Mouse (Mus musculus): ENCODE results near the gene Syt5. TPM values are rescaled to one million over a fixed set of nuclear protein-coding genes. Genes with fewer than 3 reads are reported as not detected.

Gene Syt5
- polyA plus RNA-seq, 1 experiment from 2014 or later = 10.4 TPM

DNA sequence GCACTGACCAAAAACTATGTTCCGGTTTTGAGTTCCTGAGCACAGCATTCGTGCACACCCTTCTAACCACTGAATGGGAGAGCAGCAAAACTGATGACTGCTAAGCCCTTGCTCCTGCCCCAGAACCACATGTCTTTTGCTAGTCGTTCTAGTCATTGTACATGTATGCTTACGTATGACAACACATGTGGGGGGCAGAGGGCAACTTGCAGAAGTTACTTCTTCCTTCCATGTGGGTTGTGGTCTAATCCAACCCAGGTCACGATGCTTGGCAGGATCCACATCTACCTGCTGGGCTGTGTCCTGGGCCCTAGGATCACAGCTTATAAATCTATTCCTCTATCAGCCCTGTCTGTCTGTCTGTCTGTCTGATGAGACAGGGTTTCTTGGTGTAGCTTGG lies 43.5 kb downstream of the Syt5 start:
- ATAC-seq (ENCODE audit: low FRiP score) (no peak), DNase-seq (ENCODE audit: low spot score, missing footprints) (no peak)
- Histone ChIP-seq H3K27ac (ENCODE audit: low read depth, low read length) (no peak overlapping the region), H3K4me2 (no peak overlapping the region), H3K36me3 (ENCODE audit: control insufficient read depth, insufficient read depth, low read length) (0 out of 2 replicates have a peak, but pooled peaks cover 2% of the 10 kb centered on the region), H3K4me1 (ENCODE audit: control insufficient read depth, insufficient read depth, low read length) (peaks cover 20% of the 10 kb centered on the region), H3K27me3 (ENCODE audit: control insufficient read depth, insufficient read depth, low read length) (no peaks in the 10 kb centered on the region), H3K9me3 (ENCODE audit: control insufficient read depth, low read length) (no peaks in the 10 kb centered on the region), H3K4me3 (ENCODE audit: low read depth, low read length) (no peak overlapping the region), H3K9ac (ENCODE audit: low read length) (no peak overlapping the region)
- 80% methylated on average over 5 of the region's 5 CpGs for WGBS

- no peaks in the 10 kb centered on the region for H3K9me3 ChIP-seq (ENCODE audit: control insufficient read depth, low read length)
- H3K4me3 ChIP-seq (ENCODE audit: low read depth, low read length) = no peak overlapping the region
- no peak overlapping the region for H3K9ac ChIP-seq (ENCODE audit: low read length)
- peaks cover 27% of the 10 kb centered on the region for H3K4me1 ChIP-seq (ENCODE audit: control insufficient read depth, insufficient read depth, low read length)
- DNase-seq (ENCODE audit: low spot score, missing footprints) = no peak
- H3K27me3 ChIP-seq (ENCODE audit: control insufficient read depth, insufficient read depth, low read length) = no peaks in the 10 kb centered on the region
- H3K36me3 ChIP-seq (ENCODE audit: control insufficient read depth, insufficient read depth, low read length) = 0 out of 2 replicates have a peak, but pooled peaks cover 2% of the 10 kb centered on the region
- WGBS = 74% methylated on average over 4 of the region's 4 CpGs
- H3K4me2 ChIP-seq = no peak overlapping the region
- no peak for ATAC-seq (ENCODE audit: low FRiP score)
- H3K27ac ChIP-seq (ENCODE audit: low read depth, low read length) = no peak overlapping the region
Measured at GRCm38 (mm10) chr7:4503100-4503499, 44.2 kb downstream of the Syt5 start.

GRCm38 (mm10) chr7:4502421-4503090 lies 44.8 kb downstream of the Syt5 start:
- H3K27ac ChIP-seq (ENCODE audit: low read depth, low read length) = no peak overlapping the region
- ATAC-seq (ENCODE audit: low FRiP score) (peak; percentile 12; the same call in 1 of the 2 replicates), DNase-seq (ENCODE audit: low spot score, missing footprints) (peak; percentile 90)
- 15% methylated on average over 14 of the region's 14 CpGs for WGBS
- H3K9ac ChIP-seq (ENCODE audit: low read length) = peak overlapping the region; percentile 95
- H3K36me3 ChIP-seq (ENCODE audit: control insufficient read depth, insufficient read depth, low read length) = 0 out of 2 replicates have a peak, but pooled peaks cover 2% of the 10 kb centered on the region
- no peaks in the 10 kb centered on the region for H3K9me3 ChIP-seq (ENCODE audit: control insufficient read depth, low read length)
- peak overlapping the region; percentile 87 for H3K4me3 ChIP-seq (ENCODE audit: low read depth, low read length)
- H3K27me3 ChIP-seq (ENCODE audit: control insufficient read depth, insufficient read depth, low read length) = no peaks in the 10 kb centered on the region
- H3K4me1 ChIP-seq (ENCODE audit: control insufficient read depth, insufficient read depth, low read length) = peaks cover 32% of the 10 kb centered on the region
- peak overlapping the region; percentile 95 for H3K4me2 ChIP-seq

DNA sequence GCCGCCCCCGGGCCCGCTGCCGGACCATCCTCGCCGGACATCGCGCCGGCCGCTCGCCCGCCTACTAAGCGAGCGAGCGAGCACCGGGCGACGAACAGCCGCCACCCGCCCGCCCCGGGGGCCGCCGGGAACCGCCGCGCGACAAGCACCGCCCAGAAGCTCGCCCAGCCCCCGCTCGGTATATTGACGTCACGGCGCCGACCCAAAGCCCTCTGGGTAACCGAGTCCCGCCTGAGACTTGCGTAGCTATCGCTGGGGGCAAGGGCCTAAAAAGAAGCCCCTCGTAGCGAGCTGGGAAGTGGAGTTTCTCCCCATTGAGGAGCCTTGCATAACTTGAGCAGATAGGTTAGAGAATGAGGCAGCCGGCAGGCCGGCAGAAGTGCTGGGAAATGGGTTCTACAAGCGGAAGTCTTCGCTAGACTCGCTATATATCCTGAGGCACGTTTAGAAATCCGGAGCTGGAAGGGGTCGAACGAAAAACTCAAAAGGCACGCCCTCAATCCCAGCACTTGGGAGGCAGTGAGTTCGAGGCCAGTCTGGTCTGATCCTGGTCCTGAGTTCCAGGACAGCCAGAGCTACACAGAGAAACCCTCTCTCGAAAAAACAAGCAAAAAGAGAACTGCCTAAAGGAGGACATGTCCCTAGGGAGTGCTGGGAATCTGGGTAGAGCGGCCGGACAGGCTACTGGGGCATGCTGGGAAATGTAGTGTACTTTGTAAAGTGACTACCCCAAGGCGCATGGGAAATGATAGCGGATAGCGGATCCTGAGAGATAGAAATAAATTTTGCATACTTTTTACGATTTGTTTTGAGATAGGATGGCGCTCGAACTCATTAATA lies 45.6 kb downstream of the Syt5 start, which contains the start of gene Ppp1r12c:
Ppp1r12c (minus strand) TSS at position 123 of the 840 bp plus-strand sequence.
- DNase-seq (ENCODE audit: low spot score, missing footprints) (peak; percentile 99), ATAC-seq (ENCODE audit: low FRiP score) (peak; percentile 94)
- Histone ChIP-seq H3K36me3 (ENCODE audit: control insufficient read depth, insufficient read depth, low read length) (0 out of 2 replicates have a peak, but pooled peaks cover 2% of the 10 kb centered on the region), H3K4me3 (ENCODE audit: low read depth, low read length) (peak within 1 kb of the TSS; percentile 87), H3K27me3 (ENCODE audit: control insufficient read depth, insufficient read depth, low read length) (no peaks in the 10 kb centered on the region), H3K27ac (ENCODE audit: low read depth, low read length) (peak within 1 kb of the TSS; percentile 60), H3K4me1 (ENCODE audit: control insufficient read depth, insufficient read depth, low read length) (peaks cover 32% of the 10 kb centered on the region), H3K4me2 (peak within 1 kb of the TSS; percentile 95), H3K9me3 (ENCODE audit: control insufficient read depth, low read length) (no peaks in the 10 kb centered on the region), H3K9ac (ENCODE audit: low read length) (peak within 1 kb of the TSS; percentile 95)
- under 1% methylated on average over 52 of the region's 62 CpGs for WGBS

- Histone ChIP-seq H3K27ac (ENCODE audit: low read depth, low read length) (no peak overlapping the region; the same call in 1 of the 2 replicates), H3K9ac (ENCODE audit: low read length) (peak overlapping the region; percentile 95), H3K4me1 (ENCODE audit: control insufficient read depth, insufficient read depth, low read length) (peaks cover 32% of the 10 kb centered on the region), H3K4me3 (ENCODE audit: low read depth, low read length) (peak overlapping the region; percentile 87), H3K27me3 (ENCODE audit: control insufficient read depth, insufficient read depth, low read length) (no peaks in the 10 kb centered on the region), H3K9me3 (ENCODE audit: control insufficient read depth, low read length) (no peaks in the 10 kb centered on the region), H3K4me2 (peak overlapping the region; percentile 95), H3K36me3 (ENCODE audit: control insufficient read depth, insufficient read depth, low read length) (0 out of 2 replicates have a peak, but pooled peaks cover 2% of the 10 kb centered on the region)
- DNase-seq (ENCODE audit: low spot score, missing footprints) (peak; percentile 92), ATAC-seq (ENCODE audit: low FRiP score) (peak; percentile 51)
- under 1% methylated on average over 42 of the region's 52 CpGs for WGBS
Measured at GRCm38 (mm10) chr7:4500892-4501471, 46.4 kb downstream of the Syt5 start.

- no peaks in the 10 kb centered on the region for H3K9me3 ChIP-seq (ENCODE audit: control insufficient read depth, low read length)
- H3K4me3 ChIP-seq (ENCODE audit: low read depth, low read length) = peak overlapping the region; percentile 4; the same call in 1 of the 2 replicates
- H3K36me3 ChIP-seq (ENCODE audit: control insufficient read depth, insufficient read depth, low read length) = peaks cover 2% of the 10 kb centered on the region; the same call in 1 of the 2 replicates
- DNase-seq (ENCODE audit: low spot score, missing footprints) (no peak), ATAC-seq (ENCODE audit: low FRiP score) (no peak)
- no peak overlapping the region for H3K27ac ChIP-seq (ENCODE audit: low read depth, low read length)
- H3K27me3 ChIP-seq (ENCODE audit: control insufficient read depth, insufficient read depth, low read length) = no peaks in the 10 kb centered on the region
- peaks cover 32% of the 10 kb centered on the region for H3K4me1 ChIP-seq (ENCODE audit: control insufficient read depth, insufficient read depth, low read length)
- H3K4me2 ChIP-seq = peak overlapping the region; percentile 12; the same call in 1 of the 2 replicates
- 92% methylated on average over 4 of the region's 4 CpGs for WGBS
- no peak overlapping the region for H3K9ac ChIP-seq (ENCODE audit: low read length)
Measured at GRCm38 (mm10) chr7:4499034-4499433, 48.3 kb downstream of the Syt5 start.

GRCm38 (mm10) chr7:4498251-4498650 lies 49.1 kb downstream of the Syt5 start:
- peaks cover 32% of the 10 kb centered on the region for H3K4me1 ChIP-seq (ENCODE audit: control insufficient read depth, insufficient read depth, low read length)

DNA sequence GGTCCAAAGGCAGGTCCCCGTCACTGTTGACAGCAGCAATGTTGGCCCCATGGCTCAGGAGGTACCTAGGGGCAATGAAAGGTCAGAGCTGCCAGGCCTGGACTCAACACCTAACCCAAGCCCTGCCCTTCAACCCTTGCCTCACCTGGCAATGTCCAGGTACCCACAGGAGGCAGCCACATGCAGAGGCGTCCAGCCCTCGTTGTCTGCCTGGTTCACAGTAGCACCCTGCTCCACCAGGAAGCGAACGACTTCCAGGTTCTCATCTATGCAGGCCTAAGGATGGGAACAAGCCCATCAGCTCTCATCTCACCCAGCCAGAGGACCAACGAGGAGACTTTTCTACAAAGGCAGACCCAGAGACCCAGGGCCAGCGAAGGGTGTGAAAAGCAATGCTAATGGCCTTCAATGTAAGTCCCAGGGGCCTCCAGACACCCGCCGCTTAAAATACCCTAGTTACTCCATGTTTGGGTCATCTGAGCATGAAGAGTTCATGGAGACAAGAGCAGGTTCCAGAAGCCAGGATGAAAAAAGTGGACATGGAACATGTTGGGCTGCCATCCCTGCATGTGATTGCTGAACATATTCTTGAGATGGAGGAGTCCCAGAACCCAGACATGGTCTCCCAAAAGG lies 50.0 kb downstream of the Syt5 start:
- no peak for DNase-seq (ENCODE audit: low spot score, missing footprints)
- Histone ChIP-seq H3K4me2 (no peak overlapping the region), H3K27me3 (ENCODE audit: control insufficient read depth, insufficient read depth, low read length) (no peaks in the 10 kb centered on the region), H3K9me3 (ENCODE audit: control insufficient read depth, low read length) (no peaks in the 10 kb centered on the region), H3K27ac (ENCODE audit: low read depth, low read length) (no peak overlapping the region), H3K9ac (ENCODE audit: low read length) (no peak overlapping the region), H3K4me1 (ENCODE audit: control insufficient read depth, insufficient read depth, low read length) (peaks cover 32% of the 10 kb centered on the region), H3K4me3 (ENCODE audit: low read depth, low read length) (no peak overlapping the region), H3K36me3 (ENCODE audit: control insufficient read depth, insufficient read depth, low read length) (peaks cover 4% of the 10 kb centered on the region)
- 90% methylated on average over 9 of the region's 9 CpGs for WGBS
- no peak for ATAC-seq (ENCODE audit: low FRiP score)

More at GRCm38 (mm10) chr7:4498251-4498650, 49.1 kb downstream of the Syt5 start:
- no peak overlapping the region for H3K27ac ChIP-seq (ENCODE audit: low read depth, low read length)
- no peak overlapping the region for H3K4me3 ChIP-seq (ENCODE audit: low read depth, low read length)
- peaks cover 2% of the 10 kb centered on the region; the same call in 1 of the 2 replicates for H3K36me3 ChIP-seq (ENCODE audit: control insufficient read depth, insufficient read depth, low read length)
- ATAC-seq (ENCODE audit: low FRiP score) (peak; percentile 36), DNase-seq (ENCODE audit: low spot score, missing footprints) (no peak)
- no peaks in the 10 kb centered on the region for H3K27me3 ChIP-seq (ENCODE audit: control insufficient read depth, insufficient read depth, low read length)
- H3K9ac ChIP-seq (ENCODE audit: low read length) = no peak overlapping the region
- peak overlapping the region; percentile 24 for H3K4me2 ChIP-seq
- 16% methylated on average over 9 of the region's 9 CpGs for WGBS
- no peaks in the 10 kb centered on the region for H3K9me3 ChIP-seq (ENCODE audit: control insufficient read depth, low read length)
